ENCODE assay signal across 7 mouse cellular contexts in the genomic region with DNA sequence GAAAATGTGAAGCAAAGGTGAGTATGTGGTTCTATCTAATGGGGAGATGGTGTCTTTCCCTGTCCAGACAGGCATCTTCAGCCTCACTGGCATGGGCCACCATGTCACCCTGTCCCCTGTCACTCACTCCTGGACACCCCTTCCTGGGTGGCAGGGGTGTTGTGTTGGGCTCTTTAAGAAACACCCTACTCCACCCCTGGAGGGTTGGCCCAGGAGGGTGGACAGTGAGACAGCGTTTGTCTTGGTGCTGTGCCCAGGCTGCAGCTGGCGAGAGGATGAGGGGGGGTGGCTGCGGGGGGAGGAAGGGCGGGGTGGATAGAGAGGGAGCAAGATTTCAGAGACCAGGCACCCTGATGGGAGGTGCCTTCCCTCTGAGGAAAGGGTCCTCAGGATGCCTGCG. TPM values are rescaled to one million over a fixed set of nuclear protein-coding genes. Genes with fewer than 3 reads are reported as not detected.
DNase-seq lines count a peak whose midpoint lies in the region; ATAC-seq lines count a peak whose summit lies in the region.

No protein-coding gene starts in this region.

- no peak for ATAC-seq in kidney, embryonic 14.5 days (ENCODE audit: low FRiP score, low TSS enrichment)
- ATAC-seq in neural tube, embryonic 13.5 days (ENCODE audit: low read depth): no peak

- peak overlapping the region; percentile 10; the same call in 1 of the 2 replicates for H3K4me2 ChIP-seq in kidney, embryonic 14.5 days (replicated peaks; ENCODE audit: low read depth, low read length)
- peak overlapping the region; percentile 55; the same call in 1 of the 2 replicates for H3K4me2 ChIP-seq in neural tube, embryonic 13.5 days

- peaks cover 42% of the 10 kb centered on the region for H3K36me3 ChIP-seq in kidney, embryonic 14.5 days (ENCODE audit: control insufficient read depth, insufficient read depth, low read length)
- H3K36me3 ChIP-seq in neural tube, embryonic 13.5 days: peaks cover 4% of the 10 kb centered on the region; the same call in 1 of the 2 replicates

- H3K9me3 ChIP-seq in kidney, embryonic 14.5 days (ENCODE audit: control insufficient read depth, low read length): no peaks in the 10 kb centered on the region
- H3K9me3 ChIP-seq in neural tube, embryonic 13.5 days: no peaks in the 10 kb centered on the region

- peak; percentile 84 for DNase-seq in 3134 (ENCODE audit: extremely low read depth, insufficient read length, low spot score)
- DNase-seq in NIH3T3 (ENCODE audit: low read depth): peak; percentile 93
- DNase-seq in heart, adult 8-10 months (ENCODE audit: low spot score): peak; percentile 85
- no peak for DNase-seq in embryo, embryonic 10 days (ENCODE audit: low spot score)
- no peak for DNase-seq in embryo, embryonic 10.5 days (ENCODE audit: low spot score)

- H3K9ac ChIP-seq in kidney, embryonic 14.5 days (ENCODE audit: low read depth, low read length): no peak overlapping the region
- H3K9ac ChIP-seq in neural tube, embryonic 13.5 days: no peak overlapping the region

- H3K27me3 ChIP-seq in kidney, embryonic 14.5 days (ENCODE audit: control insufficient read depth, insufficient read depth, low read length): no peaks in the 10 kb centered on the region
- H3K27me3 ChIP-seq in neural tube, embryonic 13.5 days: peaks cover 65% of the 10 kb centered on the region

- 34% methylated on average over 5 of the region's 5 CpGs for WGBS in kidney, embryonic 14.5 days
- WGBS in neural tube, embryonic 13.5 days: 46% methylated on average over 5 of the region's 5 CpGs

- H3K4me3 ChIP-seq in kidney, embryonic 14.5 days (ENCODE audit: low read length): no peak overlapping the region
- no peak overlapping the region for H3K4me3 ChIP-seq in neural tube, embryonic 13.5 days

- H3K27ac ChIP-seq in kidney, embryonic 14.5 days (ENCODE audit: low read depth, low read length): no peak overlapping the region
- no peak overlapping the region for H3K27ac ChIP-seq in neural tube, embryonic 13.5 days (replicated peaks)

- H3K4me1 ChIP-seq in kidney, embryonic 14.5 days (ENCODE audit: control insufficient read depth, insufficient read depth, low read length): peaks cover 65% of the 10 kb centered on the region
- peaks cover 77% of the 10 kb centered on the region for H3K4me1 ChIP-seq in neural tube, embryonic 13.5 days (replicated peaks)

RNA-seq across cellular contexts. Expression of a gene that starts 5.1 kb away (rescaled TPM):
- total RNA-seq in heart, adult 8-10 months (2022): 100 to 1,000 TPM; 123 to 146 (median 133) TPM
- 39.1 and 46.6 TPM in 2 replicates for polyA plus RNA-seq in kidney, embryonic 14.5 days (2014; fragmentation: Nextera tagmentation; extraction: Ambion mirVana)
- 10.5 and 15.9 TPM in 2 replicates for polyA plus RNA-seq in neural tube, embryonic 13.5 days (2015; fragmentation: Nextera tagmentation; extraction: Ambion mirVana)

RNA-seq across cellular contexts. Expression of a gene that starts 30.7 kb away (rescaled TPM):
- 10 to 100 TPM; 13.2 to 16.8 (median 15.6) TPM for total RNA-seq in heart, adult 8-10 months (2022)
- 9.0 and 11.1 TPM in 2 replicates for polyA plus RNA-seq in kidney, embryonic 14.5 days (2014; fragmentation: Nextera tagmentation; extraction: Ambion mirVana)
- polyA plus RNA-seq in neural tube, embryonic 13.5 days (2015; fragmentation: Nextera tagmentation; extraction: Ambion mirVana): 54.1 and 55.9 TPM in 2 replicates

RNA-seq across cellular contexts. Expression of a gene that starts 31.8 kb away (rescaled TPM):
- 100 to 1,000 TPM; 161 to 190 (median 169) TPM for total RNA-seq in heart, adult 8-10 months (2022)
- polyA plus RNA-seq in kidney, embryonic 14.5 days (2014; fragmentation: Nextera tagmentation; extraction: Ambion mirVana): 85.1 and 139 TPM in 2 replicates
- polyA plus RNA-seq in neural tube, embryonic 13.5 days (2015; fragmentation: Nextera tagmentation; extraction: Ambion mirVana): 81.2 and 90.3 TPM in 2 replicates

RNA-seq across cellular contexts. Expression of a gene that starts 38.8 kb away (rescaled TPM):
- 10 to 100 TPM; 20.6 to 52.4 (median 26.0) TPM for total RNA-seq in heart, adult 8-10 months (2022)
- 24.0 and 27.1 TPM in 2 replicates for polyA plus RNA-seq in kidney, embryonic 14.5 days (2014; fragmentation: Nextera tagmentation; extraction: Ambion mirVana)
- polyA plus RNA-seq in neural tube, embryonic 13.5 days (2015; fragmentation: Nextera tagmentation; extraction: Ambion mirVana): 0.36 and 1.2 TPM in 2 replicates

RNA-seq across cellular contexts. Expression of a gene that starts 45.0 kb away (rescaled TPM):
- under 1 TPM in 3 of 4 experiments, not detected in 1; 0.11 to 0.13 (median 0.12) TPM for total RNA-seq in heart, adult 8-10 months (2022)
- polyA plus RNA-seq in kidney, embryonic 14.5 days (2014; fragmentation: Nextera tagmentation; extraction: Ambion mirVana): 0.11 and 0.28 TPM in 2 replicates
- 0.11 TPM in 1 of 2 replicates, not detected in the other for polyA plus RNA-seq in neural tube, embryonic 13.5 days (2015; fragmentation: Nextera tagmentation; extraction: Ambion mirVana)

Comparison
In these comparisons a context has a peak if more than half of its experiments do, and no peak if none do; other contexts are left out.
1. DNase-seq: peak in 3134 (single experiment), NIH3T3 (single experiment) and heart, adult 8-10 months (single experiment); none in embryo, embryonic 10 days (single experiment) and embryo, embryonic 10.5 days (single experiment).